Mouse (Mus musculus): ENCODE results near the gene Prpf6. TPM values are rescaled to one million over a fixed set of nuclear protein-coding genes. Genes with fewer than 3 reads are reported as not detected.

The Prpf6 gene
- polyA plus RNA-seq, 1 experiment: 10.4 TPM

GRCm38 (mm10) chr2:181694581-181694980 is 102.9 kb downstream of the Prpf6 start:
- TF ChIP-seq POLR2A (IDR thresholded peaks at IDR 0.05; ENCODE audit: low read depth, low read length): no peak
- TF ChIP-seq CTCF (IDR thresholded peaks at IDR 0.05; ENCODE audit: extremely low read depth, insufficient read length, insufficient replicate concordance, low read depth, low read length): no peak
- H3K4me3 ChIP-seq (ENCODE audit: low read depth, low read length): no peak overlapping the region
- 84% methylated on average over 3 of the region's 3 CpGs for WGBS
- H3K27ac ChIP-seq (ENCODE audit: insufficient read depth, low read depth, low read length): no peak overlapping the region
- 0 out of 2 replicates have a peak, but pooled peaks cover 6% of the 10 kb centered on the region for H3K27me3 ChIP-seq (ENCODE audit: control insufficient read depth, insufficient read depth, low read length)
- no peaks in the 10 kb centered on the region for H3K36me3 ChIP-seq (ENCODE audit: control insufficient read depth, insufficient read depth, low read length)
- peaks cover 6% of the 10 kb centered on the region for H3K4me1 ChIP-seq (ENCODE audit: control insufficient read depth, insufficient read depth, insufficient read length, low read length)

- no peaks in the 10 kb centered on the region for H3K36me3 ChIP-seq (ENCODE audit: control insufficient read depth, insufficient read depth, low read length)
- H3K27me3 ChIP-seq (ENCODE audit: control insufficient read depth, insufficient read depth, low read length): 0 out of 2 replicates have a peak, but pooled peaks cover 6% of the 10 kb centered on the region
- 91% methylated on average over 1 of the region's 1 CpGs for WGBS
- TF ChIP-seq POLR2A (IDR thresholded peaks at IDR 0.05; ENCODE audit: low read depth, low read length) (no peak; the same call in 1 of the 2 replicates), CTCF (IDR thresholded peaks at IDR 0.05; ENCODE audit: extremely low read depth, insufficient read length, insufficient replicate concordance, low read depth, low read length) (no peak)
- H3K27ac ChIP-seq (ENCODE audit: insufficient read depth, low read depth, low read length): no peak overlapping the region
- no peak overlapping the region for H3K4me3 ChIP-seq (ENCODE audit: low read depth, low read length)
- peaks cover 6% of the 10 kb centered on the region for H3K4me1 ChIP-seq (ENCODE audit: control insufficient read depth, insufficient read depth, insufficient read length, low read length)
These were observed 104.1 kb downstream of the Prpf6 start for GRCm38 (mm10) chr2:181695776-181696175.

DNA sequence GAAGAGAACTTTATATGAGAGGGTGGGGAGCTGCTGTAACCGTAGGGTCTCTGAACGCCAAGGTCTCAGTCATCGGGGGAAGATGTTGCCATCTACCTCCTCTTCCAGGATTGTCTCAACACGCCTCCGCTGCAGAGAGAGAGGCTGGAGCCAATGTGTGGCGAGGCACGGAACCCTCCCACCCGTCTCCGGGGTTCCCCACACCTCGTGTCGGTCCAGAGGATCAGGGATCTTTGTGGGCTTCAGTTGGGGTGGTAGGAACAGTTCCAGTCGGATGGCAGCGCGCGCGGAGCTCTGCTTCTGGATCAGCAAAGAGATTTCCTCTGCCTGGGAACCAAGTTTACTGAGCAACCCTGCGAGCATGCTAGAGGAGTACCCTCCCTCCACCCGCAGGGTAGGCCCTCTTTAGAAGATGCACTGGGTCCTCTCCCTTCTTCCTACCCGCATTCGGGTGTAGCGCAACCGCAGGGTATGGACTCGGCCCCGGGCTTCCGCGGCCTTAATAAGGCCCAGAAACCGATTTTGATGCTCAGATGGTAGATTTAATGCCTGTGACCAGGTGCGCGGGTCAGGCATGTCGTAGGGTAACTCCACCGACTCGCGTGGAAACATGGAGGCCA is 105.2 kb downstream of the Prpf6 start:
- Histone ChIP-seq H3K4me3 (ENCODE audit: low read depth, low read length) (no peak overlapping the region), H3K4me1 (ENCODE audit: control insufficient read depth, insufficient read depth, insufficient read length, low read length) (peaks cover 6% of the 10 kb centered on the region), H3K36me3 (ENCODE audit: control insufficient read depth, insufficient read depth, low read length) (no peaks in the 10 kb centered on the region), H3K27me3 (ENCODE audit: control insufficient read depth, insufficient read depth, low read length) (0 out of 2 replicates have a peak, but pooled peaks cover 6% of the 10 kb centered on the region), H3K27ac (ENCODE audit: insufficient read depth, low read depth, low read length) (no peak overlapping the region)
- TF ChIP-seq CTCF (IDR thresholded peaks at IDR 0.05; ENCODE audit: extremely low read depth, insufficient read length, insufficient replicate concordance, low read depth, low read length) (no peak), POLR2A (IDR thresholded peaks at IDR 0.05; ENCODE audit: low read depth, low read length) (no peak)
- 82% methylated on average over 33 of the region's 33 CpGs for WGBS

- Histone ChIP-seq H3K27me3 (ENCODE audit: control insufficient read depth, insufficient read depth, low read length) (0 out of 2 replicates have a peak, but pooled peaks cover 5% of the 10 kb centered on the region), H3K27ac (ENCODE audit: insufficient read depth, low read depth, low read length) (no peak within 1 kb of the TSS), H3K4me3 (ENCODE audit: low read depth, low read length) (no peak within 1 kb of the TSS), H3K36me3 (ENCODE audit: control insufficient read depth, insufficient read depth, low read length) (no peaks in the 10 kb centered on the region), H3K4me1 (ENCODE audit: control insufficient read depth, insufficient read depth, insufficient read length, low read length) (peaks cover 3% of the 10 kb centered on the region)
- TF ChIP-seq CTCF (IDR thresholded peaks at IDR 0.05; ENCODE audit: extremely low read depth, insufficient read length, insufficient replicate concordance, low read depth, low read length) (no peak), POLR2A (IDR thresholded peaks at IDR 0.05; ENCODE audit: low read depth, low read length) (no peak)
- WGBS: 38% methylated on average over 5 of the region's 5 CpGs
These were observed 106.6 kb downstream of the Prpf6 start, which contains the start of gene Lkaaear1 for GRCm38 (mm10) chr2:181698241-181698640. Gene Lkaaear1, minus strand, starts transcription at chr2:181698442.

Other genes starting within 250 kb of the Prpf6 start
- gene Zgpat, start 226.9 kb upstream of the Prpf6 start, polyA plus RNA-seq (2012; rRNA removed): 15.7 and 20.7 TPM in 2 replicates
- gene Arfrp1, start 226.5 kb upstream of the Prpf6 start, polyA plus RNA-seq (2012; rRNA removed): 15.8 and 23.5 TPM in 2 replicates
- 53.5 and 89.8 TPM in 2 replicates for gene Lime1, start 211.8 kb upstream of the Prpf6 start, polyA plus RNA-seq (2012; rRNA removed)
- 1.5 and 1.6 TPM in 2 replicates for gene Zbtb46, start 132.4 kb upstream of the Prpf6 start, polyA plus RNA-seq (2012; rRNA removed)
- gene Abhd16b, start 98.7 kb upstream of the Prpf6 start, polyA plus RNA-seq (2012; rRNA removed): not detected in 2 replicates
- 14.6 and 27.3 TPM in 2 replicates for gene Tpd52l2, start 94.7 kb upstream of the Prpf6 start, polyA plus RNA-seq (2012; rRNA removed)
- gene Dnajc5, start 71.4 kb upstream of the Prpf6 start, polyA plus RNA-seq (2012; rRNA removed): 20.6 and 48.2 TPM in 2 replicates
- gene Uckl1, start 7.0 kb upstream of the Prpf6 start, polyA plus RNA-seq (2012; rRNA removed): 96.9 and 149 TPM in 2 replicates
- gene Zfp512b, start 935 bp downstream of the Prpf6 start, polyA plus RNA-seq (2012; rRNA removed): 12.7 and 15.7 TPM in 2 replicates
- gene Samd10, start 7.3 kb downstream of the Prpf6 start, polyA plus RNA-seq (2012; rRNA removed): 13.6 and 26.0 TPM in 2 replicates
- 0.29 and 0.42 TPM in 2 replicates for gene Gm29797, start 65.2 kb downstream of the Prpf6 start, polyA plus RNA-seq (2012; rRNA removed)
- gene Sox18, start 79.8 kb downstream of the Prpf6 start, polyA plus RNA-seq (2012; rRNA removed): 39.0 and 59.8 TPM in 2 replicates
- 4.3 and 5.2 TPM in 2 replicates for gene Tcea2, start 88.4 kb downstream of the Prpf6 start, polyA plus RNA-seq (2012; rRNA removed)
- 19.9 and 24.1 TPM in 2 replicates for gene Rgs19, start 102.1 kb downstream of the Prpf6 start, polyA plus RNA-seq (2012; rRNA removed)
- not detected in 2 replicates for gene Lkaaear1, start 106.6 kb downstream of the Prpf6 start, polyA plus RNA-seq (2012; rRNA removed)
- 0.11 and 0.19 TPM in 2 replicates for gene Oprl1, start 123.1 kb downstream of the Prpf6 start, polyA plus RNA-seq (2012; rRNA removed)
- 0.63 and 0.77 TPM in 2 replicates for gene Myt1, start 171.5 kb downstream of the Prpf6 start, polyA plus RNA-seq (2012; rRNA removed)
- 4.5 and 7.6 TPM in 2 replicates for gene Pcmtd2, start 246.0 kb downstream of the Prpf6 start, polyA plus RNA-seq (2012; rRNA removed)

Measured in small intestine, adult 2 months (tissue).